Mouse (Mus musculus): ENCODE data around the gene Ifi27.
A peak's percentile ranks its signal among the peaks of the same experiment; 100 is the strongest.
"Not testable (repeated sequence)": the region's sequence is repeated elsewhere in the genome, so short reads cannot be mapped to it uniquely, and the experiment has no call there.

The Ifi27 gene

DNA sequence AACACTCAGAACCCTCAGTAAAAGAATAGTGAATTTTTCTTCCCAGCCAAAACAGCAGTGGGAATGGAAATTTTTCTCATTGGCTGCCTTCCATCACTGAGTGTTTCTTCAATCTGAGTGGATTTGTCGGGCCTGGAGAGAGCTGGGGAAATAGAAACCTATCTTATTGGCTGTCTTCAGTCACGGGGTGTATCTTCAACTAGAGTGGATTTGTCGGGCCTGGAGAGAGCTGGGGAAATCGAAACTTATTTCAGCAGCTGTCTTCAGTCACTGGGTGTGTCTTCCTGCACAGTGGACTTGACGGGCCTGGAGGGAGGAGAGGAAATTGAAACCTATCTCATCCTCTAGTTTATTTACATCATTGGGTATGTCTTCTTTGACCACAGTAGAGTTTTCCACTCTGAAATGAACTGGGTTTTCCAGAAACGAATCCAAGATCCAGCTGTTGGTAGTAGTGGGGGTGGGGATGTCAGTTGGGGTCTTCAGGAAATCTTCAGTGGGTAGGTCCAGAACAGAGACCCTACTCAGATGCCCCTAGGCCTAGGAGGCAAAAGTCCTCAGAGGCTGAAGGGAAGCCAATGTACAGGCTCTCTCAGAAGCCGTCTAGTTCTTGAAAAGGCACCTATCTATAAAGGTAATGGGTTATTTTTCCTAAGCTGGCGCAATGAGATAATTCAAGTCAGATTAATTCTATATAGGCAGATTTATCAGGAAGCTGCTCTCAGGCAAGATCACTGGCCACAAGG lies at the start of gene Ifi27:
Gene Ifi27, plus strand, starts transcription at position 226 of the 746 bp plus-strand sequence.
- peak; percentile 93 for DNase-seq (ENCODE audit: low read depth)

DNA sequence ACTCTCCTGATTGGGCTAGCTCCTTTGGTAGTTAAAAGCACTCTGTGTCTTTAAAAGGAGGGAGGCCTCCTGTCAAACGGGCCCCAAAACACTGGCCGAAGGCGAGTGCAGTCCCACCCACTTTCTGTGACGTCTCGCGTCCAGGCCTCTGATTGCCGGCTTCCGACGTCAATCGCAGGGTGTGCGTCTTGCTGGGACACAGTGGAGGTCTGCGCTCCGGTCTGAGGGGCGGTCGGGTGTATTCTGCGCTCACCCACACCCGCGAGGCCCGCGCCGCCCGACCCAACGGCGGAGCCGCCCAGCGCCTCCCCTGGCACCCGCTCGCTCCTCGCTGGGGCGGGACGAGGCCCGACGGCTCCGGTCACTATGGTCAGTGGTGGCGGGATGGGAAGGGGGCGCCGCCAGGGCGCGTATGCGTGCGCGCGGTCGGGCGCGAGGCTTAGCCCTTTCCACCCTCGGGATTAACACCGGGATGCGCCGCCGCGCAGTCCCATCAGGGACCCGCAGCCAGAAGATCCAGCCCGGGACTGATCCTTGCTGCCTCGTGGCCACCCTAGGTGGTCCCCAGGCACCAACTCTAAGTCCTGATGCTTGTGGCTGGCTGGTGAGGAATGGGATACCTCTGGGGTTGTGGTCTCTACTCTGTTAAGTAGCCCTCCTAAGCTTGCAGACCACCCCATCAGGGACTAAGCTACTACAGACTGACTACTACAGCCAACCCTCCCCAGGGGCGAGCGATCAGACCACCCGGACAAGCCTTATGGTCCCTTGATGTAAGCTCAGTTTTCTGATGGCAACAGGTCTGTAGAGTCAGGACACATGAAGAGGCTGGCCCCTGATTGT lies 45.3 kb upstream of the Ifi27 start, which contains the start of gene Otub2:
Gene Otub2, plus strand, starts transcription at position 178 of the 843 bp plus-strand sequence.
- DNase-seq (ENCODE audit: low read depth): peak; percentile 87

DNA sequence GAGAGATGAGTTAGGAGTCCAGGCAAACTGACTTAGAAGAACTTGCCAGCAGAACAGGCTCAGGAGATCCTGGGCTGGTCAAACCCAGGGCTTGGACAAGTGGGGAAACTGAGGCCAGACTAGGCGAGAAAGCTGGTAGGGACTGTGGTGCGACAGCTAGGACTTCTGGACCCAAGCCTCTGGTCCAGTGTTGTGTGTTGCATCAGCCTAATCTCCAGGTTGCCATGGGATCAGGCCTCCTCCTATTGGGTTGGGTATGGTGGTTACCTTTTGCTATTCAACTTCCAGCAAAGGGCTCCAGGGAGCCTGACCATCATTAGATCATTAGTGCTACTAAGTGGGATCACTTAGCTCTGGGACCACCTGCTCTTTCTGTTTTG lies 44.7 kb upstream of the Ifi27 start:
- DNase-seq (ENCODE audit: low read depth): peak; percentile 21

DNA sequence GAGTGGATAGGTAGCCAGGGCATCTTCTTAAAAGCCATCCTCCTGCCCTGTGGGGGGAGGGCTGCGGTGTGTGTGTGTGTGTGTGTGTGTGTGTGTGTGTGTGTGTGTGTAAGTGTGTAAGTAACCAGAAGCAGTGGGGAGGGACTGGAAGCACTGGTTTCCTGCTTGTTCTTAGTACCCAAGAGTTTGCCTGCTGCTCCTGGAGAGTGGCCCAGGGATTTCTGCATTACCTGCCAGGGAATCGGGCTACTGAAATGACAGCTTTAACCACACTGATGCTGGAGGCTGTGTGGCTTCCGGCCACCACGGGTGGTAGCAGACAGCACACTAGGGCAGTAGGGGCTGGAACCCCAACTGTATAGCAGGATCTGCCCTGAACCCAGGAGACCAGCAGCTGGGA lies 44.0 kb upstream of the Ifi27 start:
- peak; percentile 12 for DNase-seq (ENCODE audit: low read depth)

DNA sequence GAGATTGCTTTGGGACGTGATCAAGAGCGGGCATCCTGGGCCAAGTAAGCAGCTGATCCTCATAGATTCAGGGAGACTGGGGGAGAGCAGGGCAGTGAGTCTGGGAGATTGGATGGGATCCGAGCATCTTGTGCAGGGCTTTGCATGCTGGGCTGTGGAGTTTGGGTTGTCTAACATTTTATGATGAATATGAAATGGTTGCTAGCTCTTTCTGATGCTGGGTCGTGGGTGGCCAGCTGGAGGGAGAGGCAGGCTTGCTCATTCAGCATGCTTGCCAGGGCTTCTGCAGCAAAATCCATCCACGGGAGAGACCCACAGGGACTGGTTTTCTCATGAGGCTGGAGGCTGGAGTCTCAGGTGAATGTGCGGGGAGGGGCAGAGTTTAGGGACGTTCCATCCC lies 42.9 kb upstream of the Ifi27 start:
- DNase-seq (ENCODE audit: low read depth): no peak

DNA sequence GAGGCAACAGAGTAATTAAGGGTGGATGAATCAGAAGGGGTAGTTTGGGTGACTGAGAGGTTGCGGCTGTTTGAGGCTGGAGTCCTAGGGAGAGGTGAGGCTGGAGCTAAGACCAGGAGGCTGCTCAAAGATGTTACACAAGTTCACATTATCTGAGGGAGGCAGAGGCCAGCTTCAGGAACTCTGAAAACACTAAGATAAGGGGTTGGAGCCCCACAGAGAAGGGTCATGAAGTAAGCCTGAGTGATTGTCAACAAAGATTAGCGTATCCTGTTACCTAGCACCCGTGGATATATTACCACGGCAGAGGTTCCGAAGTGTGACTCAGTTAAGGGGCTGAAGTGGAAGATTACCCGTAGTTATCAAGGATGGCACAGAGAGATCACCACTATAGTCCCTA lies 40.5 kb upstream of the Ifi27 start:
- no peak for DNase-seq (ENCODE audit: low read depth)

DNA sequence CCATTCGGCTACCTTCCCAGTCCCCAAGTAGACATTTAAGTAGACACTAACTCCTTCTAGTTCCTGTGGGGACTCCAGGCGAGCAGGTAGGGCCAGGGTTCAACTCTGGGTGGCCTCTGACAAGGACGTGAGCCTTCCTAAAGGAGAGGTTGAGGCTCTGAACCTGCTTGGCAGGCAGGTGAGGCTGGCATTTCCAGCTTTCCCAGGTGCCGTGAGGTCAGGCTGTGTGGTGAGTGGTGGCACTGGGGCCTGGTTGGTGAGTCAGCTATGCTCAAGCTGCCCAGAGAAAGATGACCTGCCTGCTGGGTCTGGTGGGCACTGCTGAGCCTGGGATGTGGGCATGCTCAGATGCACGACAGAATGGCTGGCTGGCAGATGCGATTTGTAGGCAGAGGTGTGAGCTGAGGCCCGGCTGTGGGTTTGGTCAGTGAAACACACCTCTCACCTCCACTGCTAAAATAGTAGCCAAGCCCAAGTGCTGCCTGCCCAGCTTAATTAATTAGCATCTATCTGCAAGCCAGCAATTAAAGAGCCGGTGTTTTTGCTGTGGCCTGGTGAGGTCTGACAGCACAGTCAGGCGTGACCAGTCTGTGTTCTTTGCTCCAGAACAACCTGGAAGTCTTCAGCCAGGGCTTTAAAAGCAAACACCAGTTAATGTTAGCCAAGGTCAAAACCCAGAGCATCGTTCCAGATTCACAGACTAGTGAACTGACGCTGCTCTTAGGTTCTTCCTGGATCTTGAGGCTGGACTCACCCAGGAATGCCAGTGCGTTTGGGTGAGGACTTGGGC lies 38.3 kb upstream of the Ifi27 start:
- no peak for DNase-seq (ENCODE audit: low read depth)

DNA sequence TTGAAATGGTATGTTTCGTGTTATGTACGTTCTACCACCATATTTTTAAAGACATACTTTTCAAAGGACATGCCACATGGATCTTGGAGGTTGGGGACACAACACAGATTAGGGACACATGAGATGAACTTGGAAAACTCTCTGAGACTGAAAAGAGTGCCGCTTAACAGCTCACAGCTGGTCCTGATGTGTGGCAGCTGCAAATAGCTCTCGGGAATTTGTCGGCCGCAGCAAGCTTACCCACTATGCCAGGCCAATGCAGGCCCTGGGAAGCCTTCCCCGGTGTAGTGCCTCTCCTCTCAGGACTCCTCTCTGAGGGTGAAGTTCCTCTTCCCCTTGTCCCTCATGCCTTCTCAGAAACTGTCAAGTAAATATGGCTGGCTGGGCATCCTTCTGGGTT lies 37.3 kb upstream of the Ifi27 start:
- DNase-seq (ENCODE audit: low read depth): no peak

DNA sequence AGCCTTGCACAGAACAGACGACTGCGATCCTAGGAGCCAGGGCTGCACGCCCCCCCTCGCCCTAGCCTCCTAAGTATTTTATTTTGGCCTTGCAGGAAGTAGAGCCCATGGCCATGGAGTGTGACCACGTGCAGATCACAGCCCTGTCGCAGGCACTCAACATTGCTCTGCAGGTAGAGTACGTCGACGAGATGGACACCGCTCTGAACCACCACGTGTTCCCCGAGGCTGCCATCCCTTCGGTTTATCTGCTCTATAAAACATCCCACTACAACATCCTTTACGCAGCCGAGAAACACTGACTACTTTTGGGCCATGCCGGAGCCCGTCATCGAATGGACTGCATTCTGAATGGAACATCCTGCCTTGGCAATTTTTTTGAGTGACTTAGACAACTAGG lies 29.9 kb upstream of the Ifi27 start:
- DNase-seq (ENCODE audit: low read depth): no peak

DNA sequence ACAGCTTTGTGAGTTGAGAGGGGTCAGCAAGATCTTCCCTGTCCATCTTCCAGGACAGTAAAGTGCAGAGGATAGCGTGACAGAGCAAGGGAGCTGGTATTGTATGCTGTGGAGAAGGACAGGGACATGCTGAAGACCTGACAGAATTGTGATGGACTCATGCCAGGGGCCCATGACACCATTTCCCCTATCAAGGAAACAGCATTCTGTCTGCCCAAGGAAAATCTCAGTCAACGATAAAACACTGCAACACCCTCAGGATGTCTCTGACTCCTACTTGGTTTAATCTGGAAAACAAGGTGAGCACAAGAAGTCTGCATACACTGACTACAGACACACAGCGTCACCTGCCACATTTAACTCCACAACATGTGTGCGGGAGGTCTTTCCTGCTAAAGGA lies 26.3 kb upstream of the Ifi27 start, which contains the start of gene 9330161L09Rik:
Gene 9330161L09Rik, minus strand, starts transcription at position 101 of the 400 bp plus-strand sequence.
- no peak for DNase-seq (ENCODE audit: low read depth)

DNA sequence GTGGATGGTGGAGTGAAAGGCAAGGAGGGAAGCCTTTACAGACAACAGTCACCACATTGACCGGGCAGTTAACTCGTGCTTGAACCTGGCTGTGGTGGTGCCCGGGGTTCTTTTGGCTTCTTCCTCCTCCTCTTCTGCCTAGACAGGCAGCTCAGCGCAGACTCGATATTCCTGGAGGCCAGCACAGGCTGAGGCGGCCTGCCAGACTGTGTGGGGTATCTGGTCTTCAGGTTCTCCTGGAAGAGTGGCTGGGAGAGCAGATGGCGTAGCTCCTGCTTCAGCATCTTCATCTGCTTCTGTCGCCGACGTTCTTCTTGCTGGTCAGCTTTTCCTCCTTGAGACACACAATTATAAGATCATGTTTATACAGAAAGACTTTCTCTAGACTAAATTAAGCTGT lies 25.9 kb upstream of the Ifi27 start:
- DNase-seq (ENCODE audit: low read depth): no peak

DNA sequence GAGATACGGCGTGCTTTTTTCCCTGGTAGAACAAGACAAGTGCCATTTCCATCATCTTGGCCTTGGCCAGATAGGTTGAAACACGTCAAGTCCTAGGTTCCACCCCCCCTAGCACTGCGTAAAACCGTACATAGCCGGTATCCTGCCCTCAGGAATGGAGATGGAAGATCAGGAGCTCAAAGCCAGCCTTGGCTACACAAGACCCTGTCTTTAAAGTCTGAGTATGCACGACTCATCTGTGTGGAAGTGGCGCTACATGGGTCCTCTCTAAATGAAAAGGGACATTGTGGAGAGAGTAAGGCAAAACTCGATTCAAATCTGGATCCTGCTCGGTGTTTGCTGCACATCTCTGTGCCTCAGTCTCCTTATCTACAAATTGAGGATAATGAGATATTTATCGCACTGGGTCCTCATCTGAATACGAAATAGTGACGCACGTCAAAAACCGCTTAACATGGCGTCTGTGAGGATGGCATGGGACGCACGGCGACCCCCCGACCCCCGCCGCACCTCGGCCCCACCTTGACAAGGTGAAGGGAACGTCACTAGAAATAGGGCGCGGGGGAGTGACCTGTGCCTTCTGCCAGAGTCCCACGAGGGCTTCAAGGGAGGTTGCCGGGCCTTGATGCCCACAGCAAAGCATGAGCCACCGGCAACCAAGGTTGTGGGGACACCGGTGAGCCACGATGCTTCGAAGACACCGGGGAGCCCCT lies 8.8 kb upstream of the Ifi27 start:
- DNase-seq (ENCODE audit: low read depth): no peak

DNA sequence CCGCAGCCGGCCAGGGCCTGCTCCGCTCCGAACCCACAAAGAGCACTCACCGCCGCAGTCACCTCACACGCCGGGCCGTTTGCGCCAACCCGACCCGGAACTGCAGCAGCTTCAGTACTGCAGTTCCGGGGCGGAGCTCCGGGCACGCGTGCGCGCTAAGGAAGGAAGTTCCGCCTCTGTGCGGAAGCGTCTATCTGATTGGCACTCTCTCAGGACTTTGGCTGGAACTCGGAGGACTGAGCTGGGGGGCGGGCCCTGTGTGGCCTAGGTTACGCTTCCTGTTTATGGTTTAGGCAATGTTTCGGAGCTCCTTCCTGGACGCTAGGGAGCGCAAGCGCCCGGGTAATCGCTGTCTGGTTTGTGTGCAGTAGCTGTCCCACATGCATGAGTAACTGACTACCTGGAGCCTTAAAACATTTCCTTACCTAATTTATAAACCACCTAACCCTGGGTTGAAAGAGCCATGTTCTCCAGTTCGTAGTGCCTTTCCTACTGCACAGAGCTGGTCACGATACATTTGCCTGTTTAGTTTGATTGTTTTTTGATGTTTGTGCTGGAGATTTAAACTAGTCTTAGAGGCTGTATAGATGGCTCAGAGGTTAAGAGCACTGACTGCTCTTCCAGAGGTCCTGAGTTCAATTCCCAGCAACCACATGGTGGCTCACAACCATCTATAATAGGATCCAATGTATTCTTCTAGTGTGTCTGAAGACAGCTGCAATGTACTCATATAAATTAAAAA lies 8.1 kb upstream of the Ifi27 start, which contains the start of gene Ddx24:
Gene Ddx24, minus strand, starts transcription at position 102 of the 742 bp plus-strand sequence.
- DNase-seq (ENCODE audit: low read depth): peak; percentile 99

DNA sequence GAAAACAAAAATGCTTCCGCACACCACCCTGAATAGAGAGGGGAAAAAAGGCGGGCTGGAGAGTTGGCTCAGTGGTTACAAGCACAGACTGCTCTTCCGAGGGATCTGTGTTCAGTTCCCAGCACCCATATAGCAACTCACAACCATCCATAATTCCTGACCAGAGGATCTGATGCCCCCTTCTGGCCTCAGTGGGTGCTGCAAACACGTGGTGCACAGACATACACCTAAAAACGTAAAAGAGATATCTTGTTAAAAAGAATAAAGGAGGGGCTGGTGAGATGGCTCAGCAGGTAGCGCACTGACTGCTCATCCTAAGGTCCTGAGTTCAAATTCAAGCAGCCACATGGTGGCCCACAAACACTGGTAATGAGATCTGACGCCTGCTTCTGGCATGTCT lies 7.3 kb upstream of the Ifi27 start:
- no peak for DNase-seq (ENCODE audit: low read depth)

DNA sequence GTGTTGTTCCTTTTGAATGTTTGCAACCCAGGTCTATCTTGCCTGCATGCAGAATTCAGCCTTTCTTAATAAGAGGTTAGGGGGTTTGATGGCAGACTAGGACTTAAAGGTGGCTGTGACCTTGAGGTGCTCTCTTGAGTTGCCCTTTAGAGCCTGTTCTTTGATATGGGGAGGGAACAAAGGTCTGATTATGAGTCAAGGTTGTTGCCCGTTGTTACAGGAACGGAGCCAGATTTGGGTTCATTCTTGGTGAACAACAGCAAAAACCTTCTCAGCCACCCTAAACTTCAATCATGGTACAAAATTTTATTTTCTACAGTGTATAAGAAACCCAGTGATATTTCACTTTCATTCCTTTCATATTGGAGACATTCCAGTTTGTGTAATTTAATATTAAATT lies 581 bp upstream of the Ifi27 start:
- peak; percentile 50 for DNase-seq (ENCODE audit: low read depth)

DNA sequence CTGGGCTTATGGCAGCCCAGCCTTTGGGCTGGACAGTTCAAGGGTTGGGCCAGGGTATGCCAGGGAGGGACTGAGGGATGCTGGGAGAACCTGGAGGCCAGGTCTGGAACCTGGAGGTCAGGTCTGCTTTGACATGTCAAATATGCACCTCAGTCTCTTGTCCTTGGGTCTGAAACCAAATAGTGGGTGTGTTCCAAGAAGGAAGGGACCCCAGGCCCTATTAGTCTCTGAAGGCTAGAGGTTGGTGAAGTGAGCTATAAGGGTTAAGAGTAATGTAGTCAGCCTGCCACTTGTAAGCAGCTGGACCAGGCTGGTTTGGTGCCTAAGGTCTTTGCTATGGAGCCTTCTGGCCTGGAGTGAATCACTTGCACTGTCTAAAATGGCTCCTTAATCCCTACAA lies 850 bp downstream of the Ifi27 start:
- no peak for DNase-seq (ENCODE audit: low read depth)

DNA sequence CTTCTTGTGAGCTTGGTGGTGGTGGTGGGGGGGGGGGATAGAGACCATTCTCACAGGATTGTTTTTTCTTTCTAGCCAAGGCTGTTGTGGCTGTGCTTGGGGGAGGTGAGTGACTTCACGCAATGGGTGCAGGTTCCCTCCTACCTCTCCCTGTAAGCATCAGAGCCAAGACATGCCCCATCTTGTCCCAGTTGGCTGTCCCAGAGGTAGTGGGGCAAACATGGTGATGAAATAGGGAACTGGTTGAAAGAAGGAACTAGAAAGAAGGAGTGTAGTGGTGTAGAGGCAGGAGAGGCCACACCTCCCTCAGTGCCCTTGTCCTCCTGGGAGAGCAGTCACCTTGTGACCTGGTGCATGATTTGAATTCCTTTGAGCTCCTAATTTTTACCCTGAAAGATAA lies 3.6 kb downstream of the Ifi27 start:
- no peak for DNase-seq (ENCODE audit: low read depth)

DNA sequence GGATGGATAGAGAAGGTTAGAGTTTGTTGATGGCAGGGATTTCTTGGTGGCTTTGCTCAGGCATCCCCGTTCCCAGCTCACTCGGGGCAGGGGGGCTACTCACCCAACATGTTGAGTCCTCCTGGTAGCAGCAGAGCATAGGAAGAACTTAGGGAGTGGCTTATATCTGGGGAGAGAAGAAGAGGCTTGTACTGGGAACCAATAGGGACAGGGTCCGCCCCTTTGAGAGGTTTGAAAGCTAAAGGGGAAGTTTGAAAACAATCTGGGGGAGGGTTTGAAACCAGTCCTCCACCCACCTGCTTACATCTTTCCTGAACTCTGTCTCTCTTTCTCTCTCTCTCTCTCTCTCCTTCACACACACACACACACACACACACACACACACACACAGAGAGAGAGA lies 9.5 kb downstream of the Ifi27 start, which contains the start of gene Ifi27l2a:
Gene Ifi27l2a, minus strand, starts transcription at position 157 of the 400 bp plus-strand sequence.
- peak; percentile 91 for DNase-seq (ENCODE audit: low read depth)

DNA sequence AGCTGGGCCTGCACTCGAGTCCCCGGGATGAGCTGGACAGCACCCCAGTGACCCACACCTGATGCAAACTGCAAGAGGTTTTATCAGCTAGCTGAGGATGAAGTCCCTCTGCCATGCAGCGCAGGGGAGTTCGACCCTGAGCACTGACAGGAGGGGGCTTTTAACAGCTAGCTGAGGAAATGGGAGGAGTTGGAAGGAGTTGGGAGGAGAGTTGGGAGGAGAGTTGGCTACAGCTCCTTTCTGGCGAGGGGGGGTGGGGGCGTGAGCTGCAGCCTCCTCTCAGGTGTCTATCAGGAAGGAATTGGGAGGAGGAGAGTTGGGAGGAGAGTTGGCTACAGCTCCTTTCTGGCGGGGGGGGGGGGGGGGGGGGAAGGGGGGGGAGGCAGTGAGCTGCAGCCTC lies 10.2 kb downstream of the Ifi27 start:
- DNase-seq (ENCODE audit: low read depth): not testable (repeated sequence)

DNA sequence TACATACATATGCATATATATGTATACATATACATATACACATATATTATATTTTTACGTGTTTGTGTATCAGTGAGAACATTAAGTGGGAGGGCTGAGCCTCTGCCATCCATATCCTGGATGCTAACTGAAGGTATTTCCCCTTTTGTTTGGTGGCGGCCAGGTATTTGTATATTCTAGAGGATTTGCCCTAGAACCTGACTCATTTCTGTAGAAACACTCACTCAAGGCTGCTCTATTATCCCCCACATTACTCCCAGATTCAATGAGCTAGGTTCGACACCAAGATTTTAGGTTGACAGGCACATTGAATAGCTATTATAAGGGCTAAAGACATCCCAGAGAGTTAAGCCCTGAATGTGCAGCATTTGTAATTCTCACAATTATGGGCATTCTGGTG lies 11.0 kb downstream of the Ifi27 start:
- peak; percentile 50 for DNase-seq (ENCODE audit: low read depth)

DNA sequence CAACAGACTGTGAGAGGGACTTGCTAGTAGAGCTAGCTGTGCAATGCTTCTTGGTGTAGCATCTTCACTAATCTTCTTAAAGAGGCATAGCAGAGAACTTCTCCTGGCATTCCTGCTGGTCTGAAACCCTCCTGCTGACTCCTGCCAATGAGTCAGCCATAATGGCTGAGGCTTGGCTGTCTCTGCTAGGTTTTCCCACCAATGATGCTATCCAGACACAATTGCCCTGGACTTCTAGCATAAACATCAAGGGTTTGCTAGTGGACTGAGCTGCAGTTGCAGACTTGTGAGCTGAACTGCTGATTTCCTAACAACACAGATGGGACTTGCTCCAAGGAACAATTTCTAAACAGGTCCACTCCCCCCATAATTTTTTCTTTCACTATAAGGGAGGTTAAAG lies 19.4 kb downstream of the Ifi27 start:
- no peak for DNase-seq (ENCODE audit: low read depth)

All from induced T-regulatory cell, adult 2 months (primary cell).